Mouse (Mus musculus) right cerebral cortex, postnatal 25 days (tissue): ENCODE data around the gene Pde4c.

Experiments
- DNase-seq: peaks from one replicate; pipeline ENCODE4 v3.0.0; 2022

The Pde4c gene

DNA sequence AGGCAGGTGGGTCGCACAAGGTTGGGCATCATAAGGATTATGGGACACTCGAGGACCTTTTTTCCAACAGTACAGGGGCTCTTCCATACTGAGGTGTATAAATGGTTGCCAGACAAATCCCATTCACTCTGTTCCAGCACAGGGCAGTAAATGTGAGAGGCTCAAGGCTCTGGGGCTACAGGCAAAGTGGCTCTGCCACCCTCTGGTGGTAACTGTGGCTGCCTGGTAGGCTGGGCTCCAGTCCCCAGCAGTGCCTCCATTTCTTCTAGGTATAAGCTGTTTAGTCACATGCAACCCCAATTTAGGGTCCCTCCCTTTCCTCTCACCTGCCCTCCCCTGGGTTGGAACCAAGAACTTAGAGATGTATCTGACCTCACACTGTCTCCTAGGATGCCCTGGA lies 71.8 kb downstream of the Pde4c start:
- DNase-seq: no peak

- DNase-seq: no peak
Observed at GRCm38 (mm10) chr8:70796403-70797080, 73.0 kb downstream of the Pde4c start.

GRCm38 (mm10) chr8:70797081-70798070 lies 73.9 kb downstream of the Pde4c start:
- peak; percentile 87 for DNase-seq

- no peak for DNase-seq
Observed at GRCm38 (mm10) chr8:70798281-70798680, 74.8 kb downstream of the Pde4c start.

GRCm38 (mm10) chr8:70800648-70801047 lies 77.1 kb downstream of the Pde4c start:
- peak; percentile 75 for DNase-seq
